Mouse (Mus musculus) E14TG2a.4 (cell line): ENCODE measurements around the gene Crocc.

Experiments used
- CTCF ChIP-seq: conservative IDR thresholded peaks from 2 replicates; pipeline ENCODE4 v1.5.1; 2014; ENCODE audit warnings: low read length
- NANOG ChIP-seq: IDR thresholded peaks from 2 replicates; pipeline ENCODE4 v1.6.1; 2014; ENCODE audit warnings: borderline replicate concordance, low read length, mixed read lengths

DNA sequence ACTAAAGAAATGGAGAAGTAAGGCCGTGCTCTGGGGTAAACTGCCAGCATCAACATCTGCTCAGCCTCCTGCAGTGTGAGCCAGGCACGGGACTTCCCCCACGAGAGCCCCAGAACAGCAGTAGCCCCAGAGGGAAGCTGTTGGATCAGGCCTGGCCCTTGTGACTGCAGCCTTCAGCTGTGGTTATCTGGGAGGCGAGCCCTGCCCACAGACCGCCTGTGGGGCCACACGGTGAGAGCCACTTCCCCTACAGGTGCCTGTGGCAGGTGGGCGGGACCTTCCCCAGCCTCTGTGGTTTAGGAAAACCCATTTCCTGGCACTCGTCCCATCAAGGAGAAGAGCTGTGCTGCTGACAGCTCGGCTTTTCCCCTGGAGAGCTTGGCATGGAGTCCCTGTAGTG lies 76.9 kb downstream of the Crocc start:
- TF ChIP-seq CTCF (no peak), NANOG (no peak)
